Mouse (Mus musculus) ES-E14 (cell line): ENCODE results near the gene Itga9.

Experiments used
- CHD2 ChIP-seq: IDR thresholded peaks from 2 replicates; pipeline ENCODE4 v1.6.1; 2014; ENCODE audit warnings: mild to moderate bottlenecking, low read depth, low read length, inconsistent platforms
- HCFC1 ChIP-seq: IDR thresholded peaks from 2 replicates; pipeline ENCODE4 v1.6.1; 2012; ENCODE audit warnings: low read length, inconsistent platforms, borderline replicate concordance; ENCODE audit not compliant: insufficient read depth
- MAFK ChIP-seq: IDR thresholded peaks from 2 replicates; pipeline ENCODE4 v1.6.1; 2014; ENCODE audit warnings: mild to moderate bottlenecking, low read depth, low read length, inconsistent platforms; ENCODE audit not compliant: insufficient read depth
- ZC3H11A ChIP-seq: IDR thresholded peaks from 2 replicates; pipeline ENCODE4 v1.6.1; 2012; ENCODE audit warnings: low read depth, mild to moderate bottlenecking, inconsistent platforms, low read length, borderline replicate concordance
- ZNF384 ChIP-seq: IDR thresholded peaks from 2 replicates; pipeline ENCODE4 v1.6.1; 2012; ENCODE audit warnings: low read depth, low read length, inconsistent platforms

DNA sequence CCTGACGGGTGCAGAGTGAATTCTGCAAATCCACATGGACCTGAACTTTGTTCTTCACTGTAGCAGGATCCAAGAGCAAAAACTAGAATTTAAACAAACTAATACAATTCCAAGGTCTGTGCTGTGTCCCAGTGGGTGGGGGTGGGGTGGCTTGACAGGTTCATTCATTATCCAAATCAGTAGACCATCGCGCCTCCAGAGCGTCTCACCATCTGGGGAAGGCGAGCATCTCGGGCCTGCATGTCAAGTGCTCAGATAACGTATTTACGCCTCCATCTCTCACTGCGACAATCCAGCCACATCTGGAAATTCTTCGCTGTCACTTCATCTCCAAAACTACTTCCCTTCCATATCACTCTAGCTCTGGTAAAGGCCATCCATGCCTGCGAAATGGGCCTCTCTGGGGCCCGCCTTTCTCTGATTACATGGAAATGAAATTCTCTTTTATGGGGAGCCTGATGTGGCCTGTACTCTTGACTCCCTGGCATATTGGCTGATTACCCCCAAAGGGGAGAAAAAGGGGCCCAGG lies 254.2 kb downstream of the Itga9 start:
- TF ChIP-seq CHD2 (no peak), MAFK (no peak), ZC3H11A (no peak), ZNF384 (no peak), HCFC1 (no peak)
